Mouse (Mus musculus): Measurements from ENCODE around the gene Atp13a2. TPM values are rescaled to one million over a fixed set of nuclear protein-coding genes. Genes with fewer than 3 reads are reported as not detected.

Gene Atp13a2
- polyA plus RNA-seq (2016; fragmentation: Nextera tagmentation; extraction: Ambion mirVana) = 121 and 126 TPM in 2 replicates

DNA sequence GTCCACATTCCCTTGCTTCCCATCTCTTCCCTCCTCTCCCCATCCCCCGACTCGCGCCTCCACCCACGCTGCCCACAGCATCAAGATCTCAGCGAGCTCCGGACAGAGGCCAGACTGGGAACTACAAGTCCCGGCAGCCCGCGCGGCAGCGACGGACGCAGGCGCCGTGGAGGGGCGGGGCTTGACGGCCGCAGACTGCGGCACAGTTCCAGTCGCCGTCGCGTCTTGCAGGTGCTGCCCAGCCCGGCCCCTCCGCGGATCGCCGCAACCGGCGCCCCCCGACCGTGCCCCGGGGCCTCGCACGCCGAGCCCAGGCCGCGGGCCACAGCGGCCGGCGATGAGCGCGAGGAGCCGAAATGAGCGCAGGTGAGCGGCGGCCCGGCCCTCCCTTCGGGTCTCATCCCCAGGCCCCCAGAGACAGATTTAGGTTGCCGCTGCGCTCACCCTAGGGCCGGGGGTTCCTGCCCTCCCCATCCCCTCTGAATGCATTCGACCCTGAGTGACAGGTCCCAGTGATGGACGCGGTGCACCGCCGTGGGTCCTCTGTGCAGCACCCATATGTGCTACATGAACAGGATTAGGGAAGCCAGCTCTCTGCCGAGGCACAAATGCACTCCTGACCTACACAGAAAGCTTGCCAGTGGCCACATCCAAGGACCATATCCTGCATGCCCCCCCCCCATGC is at the start of gene Atp13a2:
TSS of gene Atp13a2 (plus strand) at position 163 of the 685 bp plus-strand sequence.
- Histone ChIP-seq H3K36me3 (peaks cover 1% of the 10 kb centered on the region; the same call in 1 of the 2 replicates), H3K4me2 (replicated peaks) (peak within 1 kb of the TSS; percentile 78), H3K9me3 (no peaks in the 10 kb centered on the region), H3K27me3 (replicated peaks) (no peaks in the 10 kb centered on the region), H3K27ac (peak within 1 kb of the TSS; percentile 50; the same call in 1 of the 2 replicates), H3K9ac (peak within 1 kb of the TSS; percentile 93), H3K4me1 (peaks cover 35% of the 10 kb centered on the region), H3K4me3 (peak within 1 kb of the TSS; percentile 92)
- peak; percentile 88 for ATAC-seq (ENCODE audit: low FRiP score, low read depth)
- WGBS = under 1% methylated on average over 58 of the region's 58 CpGs

DNA sequence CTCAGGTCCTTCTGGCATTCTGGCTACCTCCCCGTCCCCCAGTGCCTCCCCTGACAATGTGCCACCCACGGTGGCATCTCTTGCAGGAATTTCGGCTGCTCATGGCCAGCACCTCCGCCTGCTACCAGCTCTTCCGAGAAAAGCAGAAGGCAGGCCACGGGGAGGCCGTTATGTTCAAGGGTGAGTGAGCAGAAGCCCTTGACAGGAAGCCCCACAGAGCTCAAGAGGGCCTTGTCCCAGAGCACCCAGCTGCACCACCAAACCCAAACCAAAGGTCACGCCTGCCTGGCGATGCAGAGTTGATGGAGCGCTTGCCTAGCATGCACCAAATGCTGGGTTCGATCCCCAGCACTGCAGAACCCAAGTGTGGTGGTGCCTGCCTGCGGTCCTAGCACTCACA is 42.3 kb upstream of the Atp13a2 start:
- no peak overlapping the region for H3K9ac ChIP-seq
- no peak overlapping the region for H3K27ac ChIP-seq
- H3K36me3 ChIP-seq = no peaks in the 10 kb centered on the region
- WGBS = 90% methylated on average over 12 of the region's 12 CpGs
- ATAC-seq (ENCODE audit: low FRiP score, low read depth) = no peak
- H3K4me1 ChIP-seq = no peaks in the 10 kb centered on the region
- H3K9me3 ChIP-seq = no peaks in the 10 kb centered on the region
- no peaks in the 10 kb centered on the region for H3K27me3 ChIP-seq (replicated peaks)
- no peak overlapping the region for H3K4me2 ChIP-seq (replicated peaks)
- no peak overlapping the region for H3K4me3 ChIP-seq

DNA sequence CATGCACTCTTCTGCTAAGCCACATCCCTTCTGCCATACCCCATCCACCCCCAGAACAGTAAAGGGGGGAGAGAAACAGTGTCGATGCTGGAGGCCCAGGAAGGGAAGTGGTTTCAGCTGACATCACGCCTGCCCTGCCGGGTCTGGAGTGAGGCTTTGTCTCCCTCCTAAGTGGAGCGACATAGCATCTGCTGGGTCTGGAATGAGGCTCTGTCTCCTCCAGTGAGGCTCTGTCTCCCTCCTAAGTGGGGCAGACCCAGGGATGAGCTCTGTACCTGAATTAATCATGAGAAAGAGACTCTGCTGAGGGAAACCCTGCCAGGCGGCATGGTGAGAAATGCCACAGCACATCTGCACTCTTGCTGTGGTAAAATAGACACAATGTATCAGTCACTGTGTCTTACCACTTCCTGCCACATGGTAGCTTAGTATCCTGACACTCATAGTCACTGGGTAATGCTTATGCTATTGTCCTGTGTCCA is 41.7 kb upstream of the Atp13a2 start:
- H3K4me2 ChIP-seq (replicated peaks) = no peak overlapping the region
- no peak overlapping the region for H3K9ac ChIP-seq
- no peaks in the 10 kb centered on the region for H3K9me3 ChIP-seq
- H3K4me1 ChIP-seq = no peaks in the 10 kb centered on the region
- no peaks in the 10 kb centered on the region for H3K27me3 ChIP-seq (replicated peaks)
- no peak overlapping the region for H3K4me3 ChIP-seq
- no peak for ATAC-seq (ENCODE audit: low FRiP score, low read depth)
- H3K27ac ChIP-seq = no peak overlapping the region
- H3K36me3 ChIP-seq = no peaks in the 10 kb centered on the region
- WGBS = 84% methylated on average over 5 of the region's 5 CpGs

DNA sequence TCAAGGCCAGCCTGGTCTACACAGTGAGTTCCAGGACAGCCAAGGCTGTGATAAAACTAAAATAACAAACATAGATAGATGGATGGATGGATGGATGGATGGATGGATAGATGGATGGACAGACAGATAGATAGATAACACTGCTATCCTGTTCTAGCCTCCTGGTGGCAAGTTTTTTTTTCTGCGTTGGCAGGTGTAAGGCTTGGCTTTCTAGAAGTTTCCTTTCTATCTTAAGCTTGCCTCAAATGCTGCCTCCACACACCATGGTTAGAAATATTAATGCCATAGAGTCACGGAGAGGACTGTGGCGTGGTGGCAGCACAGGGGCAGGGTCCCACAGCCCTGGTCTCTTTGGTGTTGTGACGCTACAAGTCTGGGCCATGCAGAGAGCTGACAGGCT is 41.1 kb upstream of the Atp13a2 start:
- Histone ChIP-seq H3K4me3 (no peak overlapping the region), H3K9ac (no peak overlapping the region), H3K27ac (no peak overlapping the region), H3K4me2 (replicated peaks) (no peak overlapping the region), H3K9me3 (no peaks in the 10 kb centered on the region), H3K4me1 (no peaks in the 10 kb centered on the region), H3K27me3 (replicated peaks) (no peaks in the 10 kb centered on the region), H3K36me3 (no peaks in the 10 kb centered on the region)
- ATAC-seq (ENCODE audit: low FRiP score, low read depth) = no peak
- 95% methylated on average over 4 of the region's 4 CpGs for WGBS

DNA sequence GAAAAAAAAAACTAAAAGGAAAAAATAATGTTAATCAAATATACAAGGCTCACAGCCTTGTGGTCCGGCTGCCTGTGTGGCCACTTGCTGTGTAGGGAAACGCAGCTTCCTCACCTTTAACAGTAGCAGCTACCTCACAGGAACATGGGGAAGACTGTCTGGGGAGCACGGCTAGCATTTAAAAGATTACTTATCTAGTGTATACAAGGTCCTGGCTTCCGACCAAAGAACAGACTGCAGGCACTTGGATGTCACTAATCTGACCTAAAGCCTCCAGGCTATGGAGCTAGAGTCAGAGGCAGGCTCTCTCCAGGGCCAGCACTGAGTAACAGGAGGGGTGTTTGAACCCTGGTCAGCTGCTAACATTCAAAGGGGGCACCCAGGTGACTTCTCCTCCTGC is 40.6 kb upstream of the Atp13a2 start:
- ATAC-seq (ENCODE audit: low FRiP score, low read depth) = no peak

DNA sequence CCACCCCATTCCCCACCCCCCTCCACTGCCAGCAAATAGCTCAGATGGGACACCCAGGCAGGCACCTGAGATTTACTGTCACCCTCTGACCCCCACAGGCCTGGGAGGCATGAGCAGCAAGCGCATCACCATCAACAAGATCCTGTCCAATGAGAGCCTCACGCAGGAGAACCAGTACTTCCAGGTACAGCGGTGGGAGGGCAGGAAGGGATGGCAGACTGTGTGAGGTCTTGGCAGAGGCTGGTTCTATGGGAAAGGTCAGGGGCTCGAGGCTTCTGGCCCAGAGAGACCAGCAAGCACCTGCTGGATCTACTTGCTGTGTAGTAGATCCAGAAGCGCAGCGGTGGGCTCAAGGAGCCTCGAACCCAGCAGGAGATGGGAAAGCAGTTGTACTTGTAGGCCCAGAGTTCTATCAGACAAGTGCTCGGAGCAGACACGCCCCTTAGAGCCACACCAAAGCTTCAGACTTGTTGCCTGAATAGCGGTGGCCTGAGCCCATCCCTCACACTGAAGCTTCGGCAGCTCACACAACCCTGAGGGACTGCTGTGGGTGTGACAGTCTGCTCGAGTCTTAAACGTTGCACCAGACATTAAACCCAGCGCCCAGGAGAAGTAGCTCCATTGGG is 40.0 kb upstream of the Atp13a2 start:
- Histone ChIP-seq H3K4me1 (no peaks in the 10 kb centered on the region), H3K4me2 (replicated peaks) (no peak overlapping the region), H3K27me3 (replicated peaks) (no peaks in the 10 kb centered on the region), H3K9ac (no peak overlapping the region), H3K36me3 (no peaks in the 10 kb centered on the region), H3K27ac (no peak overlapping the region), H3K4me3 (no peak overlapping the region), H3K9me3 (no peaks in the 10 kb centered on the region)
- no peak for ATAC-seq (ENCODE audit: low FRiP score, low read depth)
- 75% methylated on average over 14 of the region's 14 CpGs for WGBS

More for the DNA sequence above, 40.6 kb upstream of the Atp13a2 start:
- Histone ChIP-seq H3K27me3 (replicated peaks) (no peaks in the 10 kb centered on the region), H3K4me2 (replicated peaks) (no peak overlapping the region), H3K27ac (no peak overlapping the region), H3K4me3 (no peak overlapping the region), H3K4me1 (no peaks in the 10 kb centered on the region), H3K36me3 (no peaks in the 10 kb centered on the region), H3K9me3 (no peaks in the 10 kb centered on the region), H3K9ac (no peak overlapping the region)
- 83% methylated on average over 4 of the region's 4 CpGs for WGBS

DNA sequence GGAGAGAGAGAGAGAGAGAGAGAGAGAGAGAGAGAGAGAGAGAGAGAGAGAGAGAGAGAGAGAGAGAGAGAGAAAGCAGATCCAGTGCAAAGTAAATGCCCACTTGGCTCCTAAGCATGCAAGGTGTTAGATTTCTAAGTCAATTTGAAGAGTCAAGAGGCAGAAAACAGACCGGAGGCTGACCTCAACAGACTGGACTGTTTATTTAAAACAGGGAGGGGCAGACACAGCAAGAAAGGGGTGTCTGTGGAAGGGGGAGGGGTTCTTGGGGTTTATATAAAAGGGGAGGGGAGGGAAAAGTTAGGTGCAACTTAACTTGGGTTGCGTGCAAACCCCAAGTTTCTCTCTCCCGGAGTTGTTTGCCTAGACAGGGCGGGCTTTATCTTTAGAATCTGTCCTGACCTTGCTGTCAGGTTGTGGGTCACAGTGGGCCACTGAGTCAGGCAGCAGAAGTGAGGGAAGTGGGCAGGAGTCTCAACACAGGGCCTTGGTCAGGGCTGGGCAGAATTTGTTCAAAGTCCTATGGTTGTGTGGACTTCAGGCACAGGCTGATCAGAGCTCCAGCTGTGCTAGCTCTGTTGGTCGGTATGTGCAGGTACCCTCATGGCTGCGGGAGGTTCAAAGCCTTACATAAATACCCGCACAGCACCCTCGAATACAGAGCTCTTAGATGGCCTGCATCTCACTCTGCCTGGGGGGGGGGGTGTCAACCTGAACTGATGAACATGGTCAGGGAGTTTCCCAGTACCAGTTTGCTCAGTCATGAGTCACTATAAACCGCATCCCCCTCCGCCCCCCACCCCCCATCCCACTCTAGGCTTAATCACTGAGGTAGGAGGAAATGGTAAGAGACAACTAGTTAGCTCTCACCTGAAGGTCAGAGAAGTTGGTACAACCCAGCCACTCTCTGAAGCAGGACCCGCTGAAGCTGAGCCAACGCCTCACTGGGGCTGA is 38.9 kb upstream of the Atp13a2 start:
- Histone ChIP-seq H3K27ac (no peak overlapping the region), H3K4me3 (no peak overlapping the region), H3K4me2 (replicated peaks) (no peak overlapping the region), H3K36me3 (no peaks in the 10 kb centered on the region), H3K4me1 (no peaks in the 10 kb centered on the region), H3K9me3 (no peaks in the 10 kb centered on the region), H3K9ac (no peak overlapping the region), H3K27me3 (replicated peaks) (no peaks in the 10 kb centered on the region)
- ATAC-seq (ENCODE audit: low FRiP score, low read depth) = no peak
- WGBS = 87% methylated on average over 12 of the region's 12 CpGs

DNA sequence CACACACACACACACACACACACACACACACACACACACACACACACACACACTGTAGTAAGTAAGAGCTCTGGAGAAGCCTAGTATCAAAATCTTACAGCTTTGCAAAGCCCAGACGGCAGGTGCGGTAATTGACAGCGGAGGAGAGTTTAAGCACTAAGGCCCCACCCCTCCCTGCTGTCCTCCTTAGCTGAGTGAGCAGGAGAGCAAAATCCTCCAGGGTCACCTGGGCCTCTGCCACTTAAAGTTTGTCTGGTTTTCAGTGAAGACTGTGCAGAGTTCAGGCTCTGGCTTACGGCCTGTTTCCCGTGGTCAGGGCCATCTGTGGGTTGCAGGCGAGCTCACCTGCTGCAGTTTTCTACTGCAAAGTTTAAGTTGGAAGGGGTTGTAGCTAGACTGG is 38.2 kb upstream of the Atp13a2 start:
- no peak overlapping the region for H3K27ac ChIP-seq
- ATAC-seq (ENCODE audit: low FRiP score, low read depth) = no peak
- no peak overlapping the region for H3K9ac ChIP-seq
- no peaks in the 10 kb centered on the region for H3K27me3 ChIP-seq (replicated peaks)
- no peaks in the 10 kb centered on the region for H3K9me3 ChIP-seq
- no peak overlapping the region for H3K4me2 ChIP-seq (replicated peaks)
- H3K4me3 ChIP-seq = no peak overlapping the region
- no peaks in the 10 kb centered on the region for H3K4me1 ChIP-seq
- WGBS = 92% methylated on average over 6 of the region's 6 CpGs
- H3K36me3 ChIP-seq = no peaks in the 10 kb centered on the region

DNA sequence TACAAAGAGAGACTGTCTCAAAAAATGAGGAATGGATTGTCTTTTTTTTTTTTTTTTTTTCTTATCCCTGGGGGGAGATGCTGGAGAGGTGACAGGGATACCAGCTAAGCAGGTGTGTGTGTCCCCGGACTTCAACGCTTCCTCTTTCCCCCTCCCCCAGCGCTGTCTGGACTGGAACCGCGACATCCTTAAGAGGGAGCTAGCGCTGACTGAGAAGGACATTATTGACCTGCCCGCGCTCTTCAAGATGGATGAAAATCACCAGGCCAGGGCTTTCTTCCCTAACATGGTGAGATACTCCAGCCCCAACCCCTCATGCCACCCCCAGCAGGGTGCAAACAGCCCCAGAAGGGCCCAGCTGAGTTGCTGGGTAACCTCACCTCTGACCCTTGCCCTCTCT is 37.6 kb upstream of the Atp13a2 start:
- 84% methylated on average over 8 of the region's 8 CpGs for WGBS
- ATAC-seq (ENCODE audit: low FRiP score, low read depth) = no peak
- H3K4me1 ChIP-seq = no peaks in the 10 kb centered on the region

DNA sequence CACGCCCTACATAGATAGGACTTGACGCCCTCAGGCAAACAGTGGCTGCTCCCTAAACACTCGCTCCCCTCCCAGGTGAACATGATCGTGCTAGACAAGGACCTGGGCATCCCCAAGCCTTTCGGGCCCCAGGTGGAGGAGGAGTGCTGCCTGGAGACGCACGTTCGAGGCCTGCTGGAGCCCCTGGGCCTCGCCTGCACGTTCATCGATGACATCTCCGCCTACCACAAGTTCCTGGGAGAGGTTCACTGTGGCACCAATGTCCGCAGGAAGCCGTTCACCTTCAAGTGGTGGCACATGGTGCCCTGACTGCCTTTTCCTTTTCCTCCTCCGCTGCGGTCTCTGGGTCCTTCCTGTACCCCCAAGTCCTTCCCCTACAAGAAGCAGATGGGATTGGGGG is 37.1 kb upstream of the Atp13a2 start:
- WGBS = 91% methylated on average over 16 of the region's 16 CpGs
- H3K9ac ChIP-seq = no peak overlapping the region
- no peaks in the 10 kb centered on the region for H3K27me3 ChIP-seq (replicated peaks)
- H3K36me3 ChIP-seq = no peaks in the 10 kb centered on the region
- H3K27ac ChIP-seq = no peak overlapping the region
- no peak overlapping the region for H3K4me2 ChIP-seq (replicated peaks)
- ATAC-seq (ENCODE audit: low FRiP score, low read depth) = no peak
- H3K9me3 ChIP-seq = no peaks in the 10 kb centered on the region
- no peak overlapping the region for H3K4me3 ChIP-seq
- no peaks in the 10 kb centered on the region for H3K4me1 ChIP-seq

More for the DNA sequence above, 37.6 kb upstream of the Atp13a2 start:
- H3K36me3 ChIP-seq = no peaks in the 10 kb centered on the region
- H3K9me3 ChIP-seq = no peaks in the 10 kb centered on the region
- no peak overlapping the region for H3K9ac ChIP-seq
- H3K4me2 ChIP-seq (replicated peaks) = no peak overlapping the region
- H3K27ac ChIP-seq = no peak overlapping the region
- H3K4me3 ChIP-seq = no peak overlapping the region
- H3K27me3 ChIP-seq (replicated peaks) = no peaks in the 10 kb centered on the region

DNA sequence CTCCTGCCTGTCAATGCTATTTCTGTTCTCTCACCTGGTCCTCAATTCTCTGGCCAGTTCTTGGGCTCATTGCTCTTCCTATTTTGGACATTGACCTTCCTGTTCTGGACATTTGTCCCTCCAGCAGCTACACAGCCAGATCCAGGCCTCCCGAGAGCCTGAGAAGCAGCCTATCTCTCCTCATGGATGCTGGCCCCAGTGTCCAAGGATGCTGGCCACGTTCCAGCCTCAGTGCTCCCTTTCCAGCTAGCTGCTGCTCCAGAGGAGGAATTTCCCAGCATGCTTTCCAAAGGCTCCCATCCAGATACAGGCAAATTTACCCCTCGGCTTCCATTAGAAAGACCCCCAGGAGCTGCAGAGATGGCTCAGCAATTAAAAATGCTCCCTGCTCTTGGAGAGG is 36.1 kb upstream of the Atp13a2 start:
- Histone ChIP-seq H3K4me2 (replicated peaks) (no peak overlapping the region), H3K9me3 (no peaks in the 10 kb centered on the region), H3K9ac (no peak overlapping the region), H3K36me3 (no peaks in the 10 kb centered on the region), H3K27me3 (replicated peaks) (no peaks in the 10 kb centered on the region), H3K4me3 (no peak overlapping the region), H3K4me1 (no peaks in the 10 kb centered on the region), H3K27ac (no peak overlapping the region)
- 83% methylated on average over 3 of the region's 3 CpGs for WGBS
- ATAC-seq (ENCODE audit: low FRiP score, low read depth) = no peak

All from neural tube, embryonic 12.5 days (tissue).